Mouse (Mus musculus) CD4-positive helper T cell, adult 2 months (primary cell): ENCODE measurements around the gene Gm3448.
"Not testable (repeated sequence)": the region's sequence is repeated elsewhere in the genome, so short reads cannot be mapped to it uniquely, and the experiment has no call there.

Source experiments
- DNase-seq: peaks from one replicate; pipeline ENCODE4 v3.0.0-alpha.2; 2012; ENCODE audit warnings: low read depth, missing footprints, low spot score

Gene Gm3448

DNA sequence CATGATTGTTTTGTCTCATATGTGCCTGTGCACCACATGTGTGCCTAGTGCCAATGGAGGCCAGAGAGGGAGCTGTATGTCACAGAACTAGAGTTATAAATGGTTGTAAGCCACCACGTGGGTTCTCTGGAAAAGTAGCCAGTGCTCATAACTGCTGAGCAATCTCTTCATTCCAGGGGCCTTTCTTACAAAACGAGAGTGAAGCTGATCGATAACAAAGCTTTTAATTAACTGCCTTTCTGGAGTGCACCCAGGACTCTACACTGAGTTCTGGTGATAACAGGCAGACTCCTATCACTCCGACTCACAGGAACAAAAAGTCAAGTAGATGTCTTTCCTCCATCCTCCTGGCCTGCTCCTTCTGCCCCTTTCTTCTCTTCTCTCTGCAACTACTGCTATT, 9.9 kb downstream of the Gm3448 start:
- not testable (repeated sequence) for DNase-seq

DNA sequence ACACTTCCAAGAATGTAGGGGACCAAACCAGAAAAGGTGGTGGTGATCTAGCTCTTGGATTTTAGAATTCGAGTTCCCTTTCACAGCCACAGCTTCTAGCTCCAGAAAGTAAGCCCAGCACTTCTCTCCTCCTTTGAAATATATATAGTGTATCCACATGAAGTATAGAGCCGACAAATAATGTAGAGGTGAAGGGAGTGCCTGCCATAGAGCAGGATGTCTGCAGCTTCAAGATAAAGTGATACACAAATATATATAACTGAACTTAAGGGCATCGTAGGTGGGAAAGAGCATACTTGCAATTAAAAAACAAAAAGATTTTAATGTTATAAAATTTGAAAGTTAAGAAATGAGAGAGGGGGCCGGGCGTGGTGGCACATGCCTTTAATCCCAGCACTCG, 15.8 kb downstream of the Gm3448 start:
- not testable (repeated sequence) for DNase-seq

DNA sequence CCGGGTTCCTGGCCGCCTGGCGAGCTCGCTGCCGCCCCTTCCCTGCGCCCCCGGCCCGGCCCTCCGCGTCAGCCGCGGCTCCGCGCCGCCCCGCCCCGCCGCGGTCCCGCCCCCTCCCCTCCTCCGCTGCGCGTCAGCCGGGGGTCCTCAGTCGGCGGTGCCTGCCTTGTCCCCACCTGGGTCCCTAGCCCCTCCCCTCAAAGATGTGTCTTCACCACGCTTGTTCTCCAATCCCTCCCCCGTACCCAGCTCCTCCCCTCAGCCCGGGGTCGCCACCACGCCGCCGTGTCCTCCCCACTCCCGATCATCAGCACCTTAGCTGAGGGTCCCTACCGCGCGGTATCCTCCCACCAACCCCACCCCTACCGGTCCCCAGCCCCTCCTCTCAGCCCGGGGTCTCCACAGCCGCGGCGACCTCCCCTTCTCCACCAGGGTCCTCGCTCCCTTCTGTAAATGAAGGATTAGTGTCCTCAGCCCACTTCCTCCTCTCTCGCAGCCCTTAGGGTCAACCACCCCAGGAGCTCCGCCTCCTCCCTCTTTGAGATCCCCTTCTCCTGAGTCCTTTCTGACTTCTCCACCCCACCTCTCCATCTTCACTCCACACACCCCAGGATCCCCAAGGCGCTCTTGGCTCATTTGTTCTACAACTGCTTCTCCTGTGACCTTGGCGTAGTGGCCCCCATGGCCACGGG, 16.7 kb downstream of the Gm3448 start:
- DNase-seq: not testable (repeated sequence)

DNA sequence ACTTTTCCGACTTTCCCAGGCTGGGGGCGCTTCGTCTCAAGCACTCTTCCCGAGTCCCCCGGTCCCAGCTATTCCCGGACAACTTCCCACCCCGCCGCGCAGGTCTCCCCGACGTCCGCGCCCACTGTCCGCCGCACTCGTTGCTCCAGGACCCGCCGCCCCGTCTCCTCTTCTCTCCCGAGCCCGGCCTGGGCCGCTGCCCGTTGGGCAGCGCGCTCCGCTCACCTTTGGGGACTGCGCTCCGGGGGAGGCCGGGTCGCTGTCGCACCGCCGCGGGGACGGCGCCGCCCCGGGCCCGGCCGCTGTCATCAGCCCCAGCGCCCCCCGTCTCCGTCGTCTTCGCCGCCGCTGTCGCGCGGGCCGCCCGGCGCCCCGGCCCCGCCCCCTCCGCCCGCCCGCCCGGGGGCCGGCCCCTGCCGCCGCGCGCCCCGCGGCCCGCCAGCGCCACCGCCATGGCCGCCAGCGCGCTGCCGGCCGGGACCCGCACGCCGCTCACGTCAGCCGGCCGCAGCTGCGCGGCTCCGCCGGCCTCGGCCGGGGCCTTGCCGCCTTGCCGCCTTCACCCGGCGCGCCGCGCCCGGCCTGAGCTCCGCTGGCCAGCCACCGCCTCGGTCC, 17.4 kb downstream of the Gm3448 start:
- DNase-seq: not testable (repeated sequence)

DNA sequence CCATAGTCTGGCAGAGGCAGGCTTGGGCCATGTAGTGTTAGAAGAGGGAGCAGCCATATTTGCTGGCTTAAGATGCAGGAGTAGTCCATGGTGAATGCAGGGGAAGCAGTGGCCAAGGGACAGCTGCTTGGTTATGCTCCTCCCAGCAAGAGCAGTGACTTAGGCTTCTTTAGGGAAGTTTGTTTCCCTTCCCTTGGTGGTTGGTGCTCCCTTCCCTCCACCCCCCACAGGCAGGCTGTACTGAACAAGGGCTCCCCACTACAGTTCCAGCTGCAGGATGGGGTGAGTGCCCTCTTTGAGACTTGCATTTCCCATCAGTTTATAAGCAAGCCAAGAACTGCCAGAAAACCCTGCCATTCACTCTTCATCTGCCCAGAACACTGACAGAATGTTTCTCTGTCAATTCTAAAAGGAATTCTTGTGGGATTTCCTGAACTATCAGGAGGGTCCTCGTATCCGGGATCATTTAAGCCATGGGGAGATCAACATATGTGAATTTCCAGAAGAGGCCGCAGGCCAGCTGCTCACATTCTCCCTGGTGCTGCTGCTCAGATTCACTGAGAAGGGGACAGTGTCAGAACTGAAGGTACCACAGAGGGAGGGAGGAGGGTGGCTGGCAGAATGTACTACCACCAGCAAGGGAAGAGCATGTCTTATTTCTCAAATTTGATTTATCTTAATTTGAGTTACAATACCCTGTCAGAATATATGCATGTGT, 19.7 kb downstream of the Gm3448 start:
- not testable (repeated sequence) for DNase-seq

DNA sequence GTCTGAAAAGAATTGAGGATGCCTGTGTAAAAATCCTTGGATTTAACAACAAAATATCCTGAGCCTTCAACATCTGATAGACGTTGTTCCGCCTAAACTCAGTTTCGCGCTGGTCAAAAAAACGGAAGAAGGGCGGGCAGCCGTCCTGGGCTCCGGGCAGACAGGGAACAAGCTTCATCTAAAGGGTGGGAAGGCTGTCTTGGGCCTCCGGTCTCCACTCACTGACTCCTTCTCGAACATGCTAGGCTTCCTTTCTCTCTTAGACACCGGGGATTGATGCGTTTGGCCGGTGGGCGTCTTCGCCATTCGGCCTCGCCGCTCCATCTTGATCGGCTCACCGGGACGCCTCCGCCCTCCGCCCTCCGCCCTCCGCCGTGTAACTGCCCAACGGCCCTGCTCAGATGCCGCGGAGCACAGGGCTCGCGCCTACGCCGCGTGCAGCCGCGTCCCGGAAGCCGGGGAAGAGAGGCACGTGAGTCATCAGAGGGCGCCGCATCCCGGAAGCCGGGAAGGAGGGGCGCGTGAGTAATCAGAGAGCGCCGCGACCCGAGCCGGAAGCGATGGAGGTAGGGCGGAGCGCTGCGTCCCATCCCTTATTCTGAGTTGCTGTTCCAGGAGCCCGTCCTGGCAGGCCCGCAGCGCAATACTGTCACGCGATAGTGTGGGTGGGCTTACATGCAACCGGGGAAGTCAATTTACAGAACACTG, 31.5 kb downstream of the Gm3448 start, which contains the start of gene Gm3435:
Gene Gm3435, plus strand, starts transcription at position 471 of the 708 bp plus-strand sequence.
- DNase-seq: not testable (repeated sequence)

DNA sequence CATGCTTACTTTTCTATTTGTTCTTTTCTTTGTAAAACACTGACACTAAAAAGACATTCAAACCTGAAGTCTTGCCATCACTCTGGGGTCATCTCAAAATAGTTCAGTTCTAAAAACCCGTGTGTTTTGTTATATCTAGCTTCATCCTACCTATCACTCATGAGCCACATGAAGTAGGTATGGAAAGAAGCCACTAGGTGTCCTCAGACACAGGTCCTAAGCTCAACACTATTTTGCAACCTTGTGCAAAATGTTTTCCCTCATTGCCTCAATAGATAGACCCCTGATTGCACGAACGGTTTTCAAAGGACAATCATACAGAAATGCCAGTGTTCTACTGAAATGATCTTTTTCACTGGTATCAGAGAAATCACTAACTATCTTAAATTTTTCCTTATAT, 32.2 kb downstream of the Gm3448 start:
- DNase-seq: not testable (repeated sequence)

DNA sequence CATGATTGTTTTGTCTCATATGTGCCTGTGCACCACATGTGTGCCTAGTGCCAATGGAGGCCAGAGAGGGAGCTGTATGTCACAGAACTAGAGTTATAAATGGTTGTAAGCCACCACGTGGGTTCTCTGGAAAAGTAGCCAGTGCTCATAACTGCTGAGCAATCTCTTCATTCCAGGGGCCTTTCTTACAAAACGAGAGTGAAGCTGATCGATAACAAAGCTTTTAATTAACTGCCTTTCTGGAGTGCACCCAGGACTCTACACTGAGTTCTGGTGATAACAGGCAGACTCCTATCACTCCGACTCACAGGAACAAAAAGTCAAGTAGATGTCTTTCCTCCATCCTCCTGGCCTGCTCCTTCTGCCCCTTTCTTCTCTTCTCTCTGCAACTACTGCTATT, 41.3 kb downstream of the Gm3448 start:
- not testable (repeated sequence) for DNase-seq

DNA sequence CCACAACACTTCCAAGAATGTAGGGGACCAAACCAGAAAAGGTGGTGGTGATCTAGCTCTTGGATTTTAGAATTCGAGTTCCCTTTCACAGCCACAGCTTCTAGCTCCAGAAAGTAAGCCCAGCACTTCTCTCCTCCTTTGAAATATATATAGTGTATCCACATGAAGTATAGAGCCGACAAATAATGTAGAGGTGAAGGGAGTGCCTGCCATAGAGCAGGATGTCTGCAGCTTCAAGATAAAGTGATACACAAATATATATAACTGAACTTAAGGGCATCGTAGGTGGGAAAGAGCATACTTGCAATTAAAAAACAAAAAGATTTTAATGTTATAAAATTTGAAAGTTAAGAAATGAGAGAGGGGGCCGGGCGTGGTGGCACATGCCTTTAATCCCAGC, 47.2 kb downstream of the Gm3448 start:
- not testable (repeated sequence) for DNase-seq

DNA sequence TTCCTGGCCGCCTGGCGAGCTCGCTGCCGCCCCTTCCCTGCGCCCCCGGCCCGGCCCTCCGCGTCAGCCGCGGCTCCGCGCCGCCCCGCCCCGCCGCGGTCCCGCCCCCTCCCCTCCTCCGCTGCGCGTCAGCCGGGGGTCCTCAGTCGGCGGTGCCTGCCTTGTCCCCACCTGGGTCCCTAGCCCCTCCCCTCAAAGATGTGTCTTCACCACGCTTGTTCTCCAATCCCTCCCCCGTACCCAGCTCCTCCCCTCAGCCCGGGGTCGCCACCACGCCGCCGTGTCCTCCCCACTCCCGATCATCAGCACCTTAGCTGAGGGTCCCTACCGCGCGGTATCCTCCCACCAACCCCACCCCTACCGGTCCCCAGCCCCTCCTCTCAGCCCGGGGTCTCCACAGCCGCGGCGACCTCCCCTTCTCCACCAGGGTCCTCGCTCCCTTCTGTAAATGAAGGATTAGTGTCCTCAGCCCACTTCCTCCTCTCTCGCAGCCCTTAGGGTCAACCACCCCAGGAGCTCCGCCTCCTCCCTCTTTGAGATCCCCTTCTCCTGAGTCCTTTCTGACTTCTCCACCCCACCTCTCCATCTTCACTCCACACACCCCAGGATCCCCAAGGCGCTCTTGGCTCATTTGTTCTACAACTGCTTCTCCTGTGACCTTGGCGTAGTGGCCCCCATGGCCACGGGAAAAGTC, 48.1 kb downstream of the Gm3448 start:
- DNase-seq: not testable (repeated sequence)

DNA sequence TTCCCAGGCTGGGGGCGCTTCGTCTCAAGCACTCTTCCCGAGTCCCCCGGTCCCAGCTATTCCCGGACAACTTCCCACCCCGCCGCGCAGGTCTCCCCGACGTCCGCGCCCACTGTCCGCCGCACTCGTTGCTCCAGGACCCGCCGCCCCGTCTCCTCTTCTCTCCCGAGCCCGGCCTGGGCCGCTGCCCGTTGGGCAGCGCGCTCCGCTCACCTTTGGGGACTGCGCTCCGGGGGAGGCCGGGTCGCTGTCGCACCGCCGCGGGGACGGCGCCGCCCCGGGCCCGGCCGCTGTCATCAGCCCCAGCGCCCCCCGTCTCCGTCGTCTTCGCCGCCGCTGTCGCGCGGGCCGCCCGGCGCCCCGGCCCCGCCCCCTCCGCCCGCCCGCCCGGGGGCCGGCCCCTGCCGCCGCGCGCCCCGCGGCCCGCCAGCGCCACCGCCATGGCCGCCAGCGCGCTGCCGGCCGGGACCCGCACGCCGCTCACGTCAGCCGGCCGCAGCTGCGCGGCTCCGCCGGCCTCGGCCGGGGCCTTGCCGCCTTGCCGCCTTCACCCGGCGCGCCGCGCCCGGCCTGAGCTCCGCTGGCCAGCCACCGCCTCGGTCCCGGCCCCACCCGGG, 48.7 kb downstream of the Gm3448 start:
- not testable (repeated sequence) for DNase-seq

DNA sequence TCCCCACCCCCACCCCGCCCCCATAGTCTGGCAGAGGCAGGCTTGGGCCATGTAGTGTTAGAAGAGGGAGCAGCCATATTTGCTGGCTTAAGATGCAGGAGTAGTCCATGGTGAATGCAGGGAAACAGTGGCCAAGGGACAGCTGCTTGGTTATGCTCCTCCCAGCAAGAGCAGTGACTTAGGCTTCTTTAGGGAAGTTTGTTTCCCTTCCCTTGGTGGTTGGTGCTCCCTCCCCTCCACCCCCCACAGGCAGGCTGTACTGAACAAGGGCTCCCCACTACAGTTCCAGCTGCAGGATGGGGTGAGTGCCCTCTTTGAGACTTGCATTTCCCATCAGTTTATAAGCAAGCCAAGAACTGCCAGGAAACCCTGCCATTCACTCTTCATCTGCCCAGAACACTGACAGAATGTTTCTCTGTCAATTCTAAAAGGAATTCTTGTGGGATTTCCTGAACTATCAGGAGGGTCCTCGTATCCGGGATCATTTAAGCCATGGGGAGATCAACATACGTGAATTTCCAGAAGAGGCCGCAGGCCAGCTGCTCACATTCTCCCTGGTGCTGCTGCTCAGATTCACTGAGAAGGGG, 51.1 kb downstream of the Gm3448 start:
- not testable (repeated sequence) for DNase-seq

DNA sequence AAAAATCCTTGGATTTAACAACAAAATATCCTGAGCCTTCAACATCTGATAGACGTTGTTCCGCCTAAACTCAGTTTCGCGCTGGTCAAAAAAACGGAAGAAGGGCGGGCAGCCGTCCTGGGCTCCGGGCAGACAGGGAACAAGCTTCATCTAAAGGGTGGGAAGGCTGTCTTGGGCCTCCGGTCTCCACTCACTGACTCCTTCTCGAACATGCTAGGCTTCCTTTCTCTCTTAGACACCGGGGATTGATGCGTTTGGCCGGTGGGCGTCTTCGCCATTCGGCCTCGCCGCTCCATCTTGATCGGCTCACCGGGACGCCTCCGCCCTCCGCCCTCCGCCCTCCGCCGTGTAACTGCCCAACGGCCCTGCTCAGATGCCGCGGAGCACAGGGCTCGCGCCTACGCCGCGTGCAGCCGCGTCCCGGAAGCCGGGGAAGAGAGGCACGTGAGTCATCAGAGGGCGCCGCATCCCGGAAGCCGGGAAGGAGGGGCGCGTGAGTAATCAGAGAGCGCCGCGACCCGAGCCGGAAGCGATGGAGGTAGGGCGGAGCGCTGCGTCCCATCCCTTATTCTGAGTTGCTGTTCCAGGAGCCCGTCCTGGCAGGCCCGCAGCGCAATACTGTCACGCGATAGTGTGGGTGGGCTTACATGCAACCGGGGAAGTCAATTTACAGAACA, 62.8 kb downstream of the Gm3448 start, which contains the start of the genes 9030025P20Rik and Gm3417:
Gene 9030025P20Rik, plus strand, starts transcription at position 107 of the 677 bp plus-strand sequence.
Gene Gm3417, minus strand, starts transcription at position 429 of the 677 bp plus-strand sequence.
- DNase-seq: not testable (repeated sequence)

DNA sequence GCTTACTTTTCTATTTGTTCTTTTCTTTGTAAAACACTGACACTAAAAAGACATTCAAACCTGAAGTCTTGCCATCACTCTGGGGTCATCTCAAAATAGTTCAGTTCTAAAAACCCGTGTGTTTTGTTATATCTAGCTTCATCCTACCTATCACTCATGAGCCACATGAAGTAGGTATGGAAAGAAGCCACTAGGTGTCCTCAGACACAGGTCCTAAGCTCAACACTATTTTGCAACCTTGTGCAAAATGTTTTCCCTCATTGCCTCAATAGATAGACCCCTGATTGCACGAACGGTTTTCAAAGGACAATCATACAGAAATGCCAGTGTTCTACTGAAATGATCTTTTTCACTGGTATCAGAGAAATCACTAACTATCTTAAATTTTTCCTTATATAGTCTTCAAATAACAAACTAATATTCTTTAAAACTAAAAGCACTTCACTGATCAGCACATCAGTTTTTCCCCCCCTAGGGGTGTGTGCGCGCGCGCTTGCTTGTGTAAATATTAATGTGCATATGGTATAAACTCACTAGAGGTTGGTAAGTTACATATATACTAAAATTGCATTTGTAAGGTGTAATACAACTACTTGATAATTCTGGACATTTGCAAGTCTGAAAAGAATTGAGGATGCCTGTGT, 63.5 kb downstream of the Gm3448 start:
- DNase-seq: not testable (repeated sequence)

DNA sequence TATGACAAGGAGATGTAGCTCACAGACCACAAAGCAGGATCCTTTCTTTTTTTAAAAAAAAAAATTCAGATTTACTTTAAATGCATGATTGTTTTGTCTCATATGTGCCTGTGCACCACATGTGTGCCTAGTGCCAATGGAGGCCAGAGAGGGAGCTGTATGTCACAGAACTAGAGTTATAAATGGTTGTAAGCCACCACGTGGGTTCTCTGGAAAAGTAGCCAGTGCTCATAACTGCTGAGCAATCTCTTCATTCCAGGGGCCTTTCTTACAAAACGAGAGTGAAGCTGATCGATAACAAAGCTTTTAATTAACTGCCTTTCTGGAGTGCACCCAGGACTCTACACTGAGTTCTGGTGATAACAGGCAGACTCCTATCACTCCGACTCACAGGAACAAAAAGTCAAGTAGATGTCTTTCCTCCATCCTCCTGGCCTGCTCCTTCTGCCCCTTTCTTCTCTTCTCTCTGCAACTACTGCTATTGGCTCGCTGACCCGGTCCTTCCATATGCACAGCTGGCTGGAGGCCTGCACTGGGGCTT, 72.9 kb downstream of the Gm3448 start:
- not testable (repeated sequence) for DNase-seq

DNA sequence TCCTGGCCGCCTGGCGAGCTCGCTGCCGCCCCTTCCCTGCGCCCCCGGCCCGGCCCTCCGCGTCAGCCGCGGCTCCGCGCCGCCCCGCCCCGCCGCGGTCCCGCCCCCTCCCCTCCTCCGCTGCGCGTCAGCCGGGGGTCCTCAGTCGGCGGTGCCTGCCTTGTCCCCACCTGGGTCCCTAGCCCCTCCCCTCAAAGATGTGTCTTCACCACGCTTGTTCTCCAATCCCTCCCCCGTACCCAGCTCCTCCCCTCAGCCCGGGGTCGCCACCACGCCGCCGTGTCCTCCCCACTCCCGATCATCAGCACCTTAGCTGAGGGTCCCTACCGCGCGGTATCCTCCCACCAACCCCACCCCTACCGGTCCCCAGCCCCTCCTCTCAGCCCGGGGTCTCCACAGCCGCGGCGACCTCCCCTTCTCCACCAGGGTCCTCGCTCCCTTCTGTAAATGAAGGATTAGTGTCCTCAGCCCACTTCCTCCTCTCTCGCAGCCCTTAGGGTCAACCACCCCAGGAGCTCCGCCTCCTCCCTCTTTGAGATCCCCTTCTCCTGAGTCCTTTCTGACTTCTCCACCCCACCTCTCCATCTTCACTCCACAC, 79.7 kb downstream of the Gm3448 start:
- not testable (repeated sequence) for DNase-seq

DNA sequence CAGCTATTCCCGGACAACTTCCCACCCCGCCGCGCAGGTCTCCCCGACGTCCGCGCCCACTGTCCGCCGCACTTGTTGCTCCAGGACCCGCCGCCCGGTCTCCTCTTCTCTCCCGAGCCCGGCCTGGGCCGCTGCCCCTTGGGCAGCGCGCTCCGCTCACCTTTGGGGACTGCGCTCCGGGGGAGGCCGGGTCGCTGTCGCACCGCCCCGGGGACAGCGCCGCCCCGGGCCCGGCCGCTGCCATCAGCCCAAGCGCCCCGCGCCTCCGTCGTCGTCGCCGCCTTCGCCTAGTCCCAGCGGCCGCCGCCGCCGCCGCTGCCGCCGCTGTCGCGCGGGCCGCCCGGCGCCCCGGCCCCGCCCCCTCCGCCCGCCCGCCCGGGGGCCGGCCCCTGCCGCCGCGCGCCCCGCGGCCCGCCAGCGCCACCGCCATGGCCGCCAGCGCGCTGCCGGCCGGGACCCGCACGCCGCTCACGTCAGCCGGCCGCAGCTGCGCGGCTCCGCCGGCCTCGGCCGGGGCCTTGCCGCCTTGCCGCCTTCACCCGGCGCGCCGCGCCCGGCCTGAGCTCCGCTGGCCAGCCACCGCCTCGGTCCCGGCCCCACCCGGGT, 80.3 kb downstream of the Gm3448 start, which contains the start of gene Phf10:
Gene Phf10, minus strand, starts transcription at position 323 of the 606 bp plus-strand sequence.
- peak; percentile 58 for DNase-seq

DNA sequence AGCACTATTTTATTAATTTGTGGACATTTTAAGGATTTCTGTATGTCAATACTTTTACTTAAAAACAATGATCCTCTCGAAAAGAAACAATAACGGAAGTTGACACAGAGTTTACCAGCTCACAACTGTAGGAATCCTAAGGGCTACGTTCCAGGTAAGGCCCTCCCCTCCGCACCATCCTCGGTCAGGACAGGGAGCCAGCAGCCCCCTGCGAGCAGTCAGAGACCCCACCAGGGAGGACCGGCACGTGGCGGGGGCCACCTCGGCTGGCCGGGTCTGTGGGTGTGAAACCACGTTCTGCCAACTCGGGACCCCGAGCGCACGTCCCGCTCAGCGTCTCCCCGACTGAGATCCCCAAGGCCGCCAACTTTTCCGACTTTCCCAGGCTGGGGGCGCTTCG, 80.8 kb downstream of the Gm3448 start:
- DNase-seq: peak; percentile 31
